Mouse (Mus musculus): ENCODE measurements around the gene Ckb. TPM values are rescaled to one million over a fixed set of nuclear protein-coding genes. Genes with fewer than 3 reads are reported as not detected.

The Ckb gene
- total and polyA plus RNA-seq, 3 experiments, result 0.54 to 3.7 TPM; not detected in 1

GRCm38 (mm10) chr12:111659331-111659730 is 12.8 kb downstream of the Ckb start:
- H3K4me3 ChIP-seq (replicated peaks in 1 of 3; ENCODE audit: low read depth in 2 of 3, low read length in 2 of 3, poor library complexity in 1 of 3), result no peak overlapping the region
- H3K27me3 ChIP-seq (replicated peaks), result no peaks in the 10 kb centered on the region
- no peak for DNase-seq (ENCODE audit: extremely low read depth)
- TF ChIP-seq RCOR1 (conservative IDR thresholded peaks at IDR 0.05; ENCODE audit: low read depth, low read length) (no peak), ZNF384 (IDR thresholded peaks at IDR 0.05; ENCODE audit: low read depth, low read length) (no peak), MXI1 (IDR thresholded peaks at IDR 0.05; ENCODE audit: low read depth, low read length) (no peak), ZMIZ1 (IDR thresholded peaks at IDR 0.05; ENCODE audit: low read depth, low read length) (no peak), ZC3H11A (IDR thresholded peaks at IDR 0.05; ENCODE audit: low read depth, low read length) (no peak), ETS1 (conservative IDR thresholded peaks at IDR 0.05; ENCODE audit: low read depth, low read length) (no peak), BHLHE40 (IDR thresholded peaks at IDR 0.05; ENCODE audit: low read depth, low read length) (no peak), USF2 (conservative IDR thresholded peaks at IDR 0.05; ENCODE audit: low read depth, low read length) (no peak), ZKSCAN1 (IDR thresholded peaks at IDR 0.05; ENCODE audit: borderline replicate concordance, low read depth, low read length) (no peak), SMC3 (IDR thresholded peaks at IDR 0.05; ENCODE audit: low read depth, low read length) (no peak), CHD2 (IDR thresholded peaks at IDR 0.05; ENCODE audit: low read length) (no peak), CTCF (conservative IDR thresholded peaks at IDR 0.05 in 1 of 2, IDR thresholded peaks at IDR 0.05 in 1 of 2; ENCODE audit: low read depth in 2 of 2, low read length in 2 of 2) (no peak), USF1 (IDR thresholded peaks at IDR 0.05; ENCODE audit: low read depth, low read length) (no peak), MEF2A (IDR thresholded peaks at IDR 0.05; ENCODE audit: borderline replicate concordance, low read depth, low read length) (no peak), IRF4 (IDR thresholded peaks at IDR 0.05; ENCODE audit: low read depth, low read length) (no peak), UBTF (IDR thresholded peaks at IDR 0.05; ENCODE audit: low read depth, low read length) (no peak)
- no peaks in the 10 kb centered on the region for H3K9me3 ChIP-seq (replicated peaks; ENCODE audit: low read length)
- in situ Hi-C loops (cut with MboI; ENCODE audit: low pct_ligation_motif_present, low pct_unique_long_range_greater_than_20kb, low sequenced_read_pairs) (loop anchor here (5.0 to 10.0 kb wide), 3 partner anchors 55 to 295 kb away; partner anchors contain the start of genes Apopt1 and Bag5), dilution Hi-C loops (cut with MboI; ENCODE audit: extremely low pct_ligation_motif_present, extremely low pct_unique_long_range_greater_than_20kb, low sequenced_read_pairs) (no loop called here)
- H3K36me3 ChIP-seq (replicated peaks in 1 of 2; ENCODE audit: control insufficient read depth in 1 of 2, insufficient read depth in 1 of 2, low read length in 1 of 2), result peaks cover 34 to 75% of the 10 kb centered on the region in 2 experiments
- peaks cover 0 to 11% of the 10 kb centered on the region in 2 experiments; a peak in 3 of 4 replicates for H3K4me1 ChIP-seq (ENCODE audit: control insufficient read depth in 1 of 2, insufficient read depth in 2 of 2)
- no peaks in the 10 kb centered on the region for H3K79me2 ChIP-seq (replicated peaks; ENCODE audit: control insufficient read depth, extremely low read depth, insufficient read depth, poor library complexity, severe bottlenecking)
- H3K27ac ChIP-seq (ENCODE audit: insufficient read depth, low read depth), result no peak overlapping the region
- no peak overlapping the region for H3K4me2 ChIP-seq (ENCODE audit: insufficient read depth, low read depth, poor library complexity, severe bottlenecking)
- no peak overlapping the region for H3K9ac ChIP-seq (ENCODE audit: insufficient read depth, low read depth)

- Histone ChIP-seq H3K27me3 (replicated peaks) (no peaks in the 10 kb centered on the region), H3K4me1 (ENCODE audit: control insufficient read depth in 1 of 2, insufficient read depth in 2 of 2) (no peaks in the 10 kb centered on the region), H3K9ac (ENCODE audit: insufficient read depth, low read depth) (no peak overlapping the region), H3K4me3 (replicated peaks in 1 of 3; ENCODE audit: low read depth in 2 of 3, low read length in 2 of 3, poor library complexity in 1 of 3) (no peak overlapping the region), H3K4me2 (ENCODE audit: insufficient read depth, low read depth, poor library complexity, severe bottlenecking) (no peak overlapping the region), H3K79me2 (replicated peaks; ENCODE audit: control insufficient read depth, extremely low read depth, insufficient read depth, poor library complexity, severe bottlenecking) (no peaks in the 10 kb centered on the region), H3K9me3 (replicated peaks; ENCODE audit: low read length) (no peaks in the 10 kb centered on the region), H3K36me3 (replicated peaks in 1 of 2; ENCODE audit: control insufficient read depth in 1 of 2, insufficient read depth in 1 of 2, low read length in 1 of 2) (peaks cover 50 to 89% of the 10 kb centered on the region in 2 experiments), H3K27ac (ENCODE audit: insufficient read depth, low read depth) (no peak overlapping the region)
- TF ChIP-seq E2F4 (IDR thresholded peaks at IDR 0.05; ENCODE audit: insufficient replicate concordance, low read depth, low read length) (no peak), RCOR1 (conservative IDR thresholded peaks at IDR 0.05; ENCODE audit: low read depth, low read length) (no peak), ETS1 (conservative IDR thresholded peaks at IDR 0.05; ENCODE audit: low read depth, low read length) (no peak), TCF12 (IDR thresholded peaks at IDR 0.05; ENCODE audit: low read depth, low read length) (no peak)
- in situ Hi-C loops (cut with MboI; ENCODE audit: low pct_ligation_motif_present, low pct_unique_long_range_greater_than_20kb, low sequenced_read_pairs), result loop anchor here (5.0 to 10.0 kb wide), 3 partner anchors 59 to 299 kb away; partner anchors contain the start of genes Apopt1 and Bag5
- dilution Hi-C loops (cut with MboI; ENCODE audit: extremely low pct_ligation_motif_present, extremely low pct_unique_long_range_greater_than_20kb, low sequenced_read_pairs), result no loop called here
- no peak for DNase-seq (ENCODE audit: extremely low read depth)
These were observed 16.4 kb downstream of the Ckb start for GRCm38 (mm10) chr12:111655695-111656094.

Measured in CH12.LX (cell line).